Mouse (Mus musculus): Measurements from ENCODE around the gene Zfp536.

- TF ChIP-seq CTCF (conservative IDR thresholded peaks at IDR 0.05 in 1 of 2, IDR thresholded peaks at IDR 0.05 in 1 of 2; ENCODE audit: low read depth in 2 of 2, low read length in 2 of 2) = no peak
- TF ChIP-seq MAFK (IDR thresholded peaks at IDR 0.05; ENCODE audit: insufficient replicate concordance, low read length) = no peak
- no peak for TF ChIP-seq UBTF (IDR thresholded peaks at IDR 0.05; ENCODE audit: low read depth, low read length)
- TF ChIP-seq MAZ (IDR thresholded peaks at IDR 0.05; ENCODE audit: low read depth, low read length) = no peak
- no peak for TF ChIP-seq PAX5 (IDR thresholded peaks at IDR 0.05; ENCODE audit: low read length)
- TF ChIP-seq E2F4 (IDR thresholded peaks at IDR 0.05; ENCODE audit: insufficient replicate concordance, low read depth, low read length) = no peak
- no peak for TF ChIP-seq MAX (IDR thresholded peaks at IDR 0.05; ENCODE audit: low read length)
- TF ChIP-seq ZKSCAN1 (IDR thresholded peaks at IDR 0.05; ENCODE audit: borderline replicate concordance, low read depth, low read length) = no peak
- TF ChIP-seq KAT2A (IDR thresholded peaks at IDR 0.05; ENCODE audit: insufficient replicate concordance, low read length) = no peak
- TF ChIP-seq ETS1 (conservative IDR thresholded peaks at IDR 0.05; ENCODE audit: low read depth, low read length) = no peak
- TF ChIP-seq RAD21 (IDR thresholded peaks at IDR 0.05; ENCODE audit: low read depth, low read length) = no peak
- no peak for TF ChIP-seq USF1 (IDR thresholded peaks at IDR 0.05; ENCODE audit: low read depth, low read length)
- no peak for TF ChIP-seq ZC3H11A (IDR thresholded peaks at IDR 0.05; ENCODE audit: low read depth, low read length)
- no peak for TF ChIP-seq ELF1 (IDR thresholded peaks at IDR 0.05; ENCODE audit: low read depth, low read length)
Observed at GRCm38 (mm10) chr7:37568811-37569500, 204.5 kb downstream of the Zfp536 start.

Measured in CH12.LX (cell line).